Mouse (Mus musculus) cerebellum, adult 2 months (tissue): ENCODE data around the gene St6galnac6. TPM values are rescaled to one million over a fixed set of nuclear protein-coding genes. Genes with fewer than 3 reads are reported as not detected.

ENCODE experiments used
- DNase-seq, 2 experiments: peaks; one replicate each; pipeline ENCODE4 v3.0.0; 2021
- H3K27ac ChIP-seq: fragments of 200-500 bp; 2 replicates; pipeline ENCODE4 v1.5.1; 2012; ENCODE audit warnings: low read length, control low read depth, inconsistent platforms; ENCODE audit not compliant: insufficient read depth
- H3K27me3 ChIP-seq: fragments of 200-500 bp; 2 replicates; pipeline ENCODE4 v1.6.1; 2012; ENCODE audit warnings: inconsistent platforms, mild to moderate bottlenecking, low read length, moderate library complexity; ENCODE audit not compliant: control insufficient read depth, insufficient read depth
- H3K4me1 ChIP-seq: fragments of 200-500 bp; 2 replicates; pipeline ENCODE4 v1.6.1; 2011; ENCODE audit warnings: low read length; ENCODE audit not compliant: control insufficient read depth, insufficient read depth
- H3K4me3 ChIP-seq: fragments of 200-500 bp; replicated peaks from 2 replicates; pipeline ENCODE3; 2011; ENCODE audit warnings: mild to moderate bottlenecking, low read depth, low read length, control low read depth; ENCODE audit not compliant: insufficient read depth
- CTCF ChIP-seq: fragments of 200-500 bp; IDR thresholded peaks from 2 replicates; pipeline ENCODE4 v1.5.1; 2011; ENCODE audit warnings: low read depth, mild to moderate bottlenecking, control low read depth, low read length, moderate library complexity, borderline replicate concordance; ENCODE audit not compliant: insufficient read depth
- POLR2A ChIP-seq: fragments of 200-500 bp; IDR thresholded peaks from 2 replicates; pipeline ENCODE4 v1.6.1; 2011; ENCODE audit warnings: low read length, control low read depth, borderline replicate concordance; ENCODE audit not compliant: insufficient read depth
- WGBS: fragments of 180-500 bp; shearing (Covaris S2); methylation state at CpG from one replicate; pipeline ENCODE4 v1.1.7; 2018; 5-methylcytosine and 5-hydroxymethylcytosine counted together
- polyA plus RNA-seq: library from polyadenylated mRNA; depleted of rRNA; stranded (reverse); fragments of >200 nt; gene quantifications from 2 replicates; pipeline ENCODE4 v1.2.3, GENCODE M21; 2012

The St6galnac6 gene
- polyA plus RNA-seq, 1 experiment: 89.5 TPM

DNA sequence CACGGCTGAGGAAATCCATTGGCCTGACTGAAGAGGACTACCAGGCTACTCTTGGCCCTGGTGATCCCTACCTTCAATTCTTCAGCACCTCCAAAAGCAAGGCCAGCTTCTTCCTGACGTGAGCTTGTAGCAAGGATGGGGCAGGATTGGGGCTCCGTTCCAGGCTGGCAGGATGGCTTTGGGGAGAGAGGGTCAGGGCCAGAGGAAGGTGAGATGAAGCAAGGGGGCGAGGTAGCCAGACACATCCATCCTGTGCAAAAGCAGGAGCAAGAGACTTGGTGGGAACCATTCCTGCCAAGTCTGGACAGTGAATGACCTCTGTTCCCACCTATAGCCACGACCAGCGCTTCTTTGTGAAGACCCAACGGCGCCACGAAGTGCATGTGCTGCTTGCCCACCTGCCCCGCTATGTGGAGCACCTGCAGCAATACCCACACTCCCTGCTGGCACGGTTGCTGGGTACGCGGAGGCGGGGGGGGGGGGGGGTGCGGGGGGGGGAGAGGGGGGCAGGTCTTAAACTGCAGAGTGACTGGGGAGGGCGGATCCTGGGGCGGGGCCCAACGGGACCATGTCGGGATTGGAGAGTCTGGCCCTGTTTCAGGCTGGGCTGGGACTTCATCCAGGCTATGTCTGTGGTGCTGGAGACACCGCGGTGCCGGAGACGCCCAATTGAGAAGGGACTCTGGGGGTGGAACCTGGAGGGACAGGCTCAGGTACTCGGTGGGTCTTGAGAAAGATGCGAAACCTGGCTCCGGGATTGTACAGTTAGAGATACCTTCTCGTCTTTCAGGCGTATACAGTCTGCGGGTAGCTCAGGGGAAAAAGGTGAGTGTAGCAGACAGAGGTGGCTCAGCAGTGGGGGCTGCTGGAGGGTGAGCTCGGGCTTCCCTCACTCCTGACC is 21.1 kb upstream of the St6galnac6 start:
- DNase-seq: peak; percentile 45 to 61
- Histone ChIP-seq H3K27ac (no peak overlapping the region), H3K4me3 (no peak overlapping the region), H3K27me3 (no peaks in the 10 kb centered on the region), H3K4me1 (peaks cover 4% of the 10 kb centered on the region; the same call in 1 of the 2 replicates)
- 42% methylated on average over 25 of the region's 30 CpGs for WGBS
- TF ChIP-seq POLR2A (no peak), CTCF (no peak)

DNA sequence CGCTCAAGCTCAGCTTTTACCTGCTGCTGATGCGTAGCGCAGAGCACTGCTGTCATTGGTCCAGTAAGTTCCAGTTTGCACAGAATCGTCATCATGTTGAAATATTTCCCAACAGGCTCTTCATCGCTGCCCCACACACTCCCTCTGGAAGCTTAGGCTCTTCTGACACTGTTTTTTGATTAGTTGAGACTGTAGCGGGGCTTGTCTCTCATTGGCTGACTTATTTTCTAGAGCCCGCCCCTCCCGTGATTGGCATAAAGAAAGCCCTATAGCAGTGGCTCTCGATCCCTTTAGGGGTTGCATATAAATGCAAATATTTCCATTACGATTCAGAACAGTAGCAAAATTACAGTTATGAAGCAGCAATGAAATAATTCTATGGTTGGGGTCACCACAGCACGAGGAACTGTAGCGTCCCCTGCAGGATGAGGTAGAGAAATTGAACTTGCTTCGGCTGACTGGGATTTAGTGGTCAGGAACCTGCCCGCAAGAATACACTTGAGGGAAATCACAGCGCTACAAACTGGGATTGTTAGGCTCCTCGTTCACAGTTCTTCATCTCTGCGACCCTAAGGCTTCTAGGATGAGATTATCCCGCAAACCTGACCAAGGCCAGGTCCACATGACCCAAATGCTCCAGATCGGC is 17.9 kb upstream of the St6galnac6 start:
- Histone ChIP-seq H3K27ac (no peak overlapping the region), H3K4me1 (peaks cover 4% of the 10 kb centered on the region; the same call in 1 of the 2 replicates), H3K4me3 (peak overlapping the region; percentile 67), H3K27me3 (no peaks in the 10 kb centered on the region)
- DNase-seq: peak; percentile 80
- 39% methylated on average over 19 of the region's 19 CpGs for WGBS
- TF ChIP-seq CTCF: no peak
- no peak for TF ChIP-seq POLR2A

DNA sequence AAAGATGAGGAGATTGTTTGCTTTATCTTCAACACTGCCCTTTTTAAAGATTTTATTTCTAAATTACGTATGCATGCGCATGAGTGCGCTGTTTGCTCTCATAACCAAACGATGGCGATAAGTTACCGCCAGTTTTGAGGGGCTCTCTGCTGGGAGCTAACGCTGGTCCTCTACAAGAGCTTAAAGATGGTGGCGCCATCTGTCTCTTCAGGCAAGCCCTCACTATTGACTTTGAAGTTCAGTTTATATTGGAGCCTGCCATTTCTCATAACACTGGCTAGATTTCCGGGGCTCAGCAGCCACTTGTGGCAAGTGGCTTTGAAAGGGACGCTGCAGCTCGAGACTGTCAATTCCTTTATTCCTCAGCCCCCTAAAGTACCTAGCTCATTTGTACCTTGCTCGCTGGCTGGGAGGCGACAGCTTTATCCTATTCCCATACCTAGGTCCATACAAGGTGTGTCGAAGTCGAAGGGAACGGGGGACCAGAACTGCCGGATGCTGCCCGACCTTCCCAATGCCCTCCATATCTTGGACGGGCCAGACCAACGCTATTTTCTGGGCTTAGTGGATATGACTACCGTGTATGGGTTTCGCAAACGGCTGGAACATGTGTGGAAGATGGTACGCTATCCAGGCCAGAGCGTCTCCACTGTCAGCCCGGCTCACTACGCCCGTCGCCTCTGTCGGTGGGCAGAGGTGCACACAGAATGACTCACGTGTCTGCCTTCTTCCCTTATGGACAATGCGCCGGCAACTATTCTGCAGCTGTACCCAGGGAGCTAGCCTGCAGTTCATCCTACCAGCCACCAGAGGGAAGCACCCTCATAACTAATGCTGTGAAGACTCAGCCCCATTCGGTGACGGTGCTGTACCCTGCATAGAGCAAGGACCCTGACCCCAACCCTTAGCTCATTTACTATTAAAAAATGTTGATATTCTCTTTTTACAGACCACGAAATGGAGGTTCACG is 16.4 kb upstream of the St6galnac6 start:
- no peak overlapping the region for H3K27ac ChIP-seq
- DNase-seq: peak; percentile 85 to 88
- TF ChIP-seq POLR2A: no peak
- peak; percentile 98 for TF ChIP-seq CTCF
- H3K27me3 ChIP-seq: no peaks in the 10 kb centered on the region
- H3K4me1 ChIP-seq: peaks cover 4% of the 10 kb centered on the region; the same call in 1 of the 2 replicates
- peak overlapping the region; percentile 57 for H3K4me3 ChIP-seq
- WGBS: 15% methylated on average over 37 of the region's 37 CpGs

DNA sequence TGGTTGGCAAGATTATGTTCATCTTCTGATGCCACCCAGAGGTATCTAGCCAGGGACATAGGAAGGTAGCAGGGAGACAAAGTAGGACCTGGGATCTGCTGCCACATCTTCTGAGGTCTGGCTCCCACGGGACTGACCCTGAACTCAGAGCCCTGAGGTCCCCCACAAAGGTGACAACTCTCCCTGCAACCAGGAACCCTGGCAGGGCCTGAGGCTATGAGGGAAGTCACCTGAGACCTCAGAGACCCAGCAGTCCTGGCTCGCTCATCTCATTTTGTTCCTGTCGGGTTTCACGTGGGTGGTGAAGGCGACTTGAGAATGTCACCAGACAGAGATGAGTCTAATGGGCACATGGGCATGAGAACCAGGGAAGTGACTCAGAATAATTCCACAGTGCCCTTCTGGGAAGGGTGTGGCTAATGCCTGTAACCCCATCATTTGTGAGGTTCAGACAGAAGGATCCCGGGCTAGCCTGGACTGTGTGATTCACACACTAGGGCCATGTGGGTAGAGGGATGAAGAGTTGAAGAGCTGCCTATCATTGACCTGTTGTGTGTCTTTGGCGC is 14.3 kb upstream of the St6galnac6 start:
- 88% methylated on average over 7 of the region's 7 CpGs for WGBS
- no peak for TF ChIP-seq CTCF
- no peak for TF ChIP-seq POLR2A
- H3K27me3 ChIP-seq: no peaks in the 10 kb centered on the region
- peaks cover 8% of the 10 kb centered on the region; the same call in 1 of the 2 replicates for H3K4me1 ChIP-seq
- no peak overlapping the region for H3K27ac ChIP-seq
- peak in 1 of 2 experiments; percentile 25 for DNase-seq
- H3K4me3 ChIP-seq: no peak overlapping the region

DNA sequence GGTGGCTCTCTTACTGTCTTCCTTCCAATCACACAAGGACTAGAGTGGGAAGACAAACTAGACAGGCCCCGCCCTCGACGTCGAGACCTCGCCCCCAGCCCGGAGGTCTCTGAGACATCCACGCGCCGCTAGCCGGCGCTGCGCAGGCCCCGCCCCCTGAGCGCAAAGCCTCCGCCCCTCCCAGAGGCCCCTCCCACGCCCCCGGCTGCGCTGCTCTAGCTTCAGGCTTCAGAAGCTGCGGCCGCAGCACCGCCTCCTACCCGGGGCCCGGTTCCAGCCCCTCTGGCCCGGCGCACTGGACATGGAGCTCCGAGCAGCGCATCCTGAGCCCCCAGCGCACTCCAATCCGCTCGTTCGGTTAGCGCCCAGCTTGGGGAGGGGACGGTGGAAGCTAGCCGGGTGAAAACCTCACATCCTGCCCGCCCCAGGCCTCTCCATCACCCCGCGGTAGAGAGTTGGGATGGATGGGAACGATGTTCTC is 12.6 kb upstream of the St6galnac6 start, which contains the start of gene St6galnac4:
Gene St6galnac4, plus strand, starts transcription at position 225 of the 481 bp plus-strand sequence.
- DNase-seq: peak; percentile 90 to 92
- TF ChIP-seq CTCF: peak; percentile 14; the same call in 1 of the 2 replicates
- peak; percentile 70; the same call in 1 of the 2 replicates for TF ChIP-seq POLR2A
- H3K27ac ChIP-seq: peak within 1 kb of the TSS; percentile 95
- H3K27me3 ChIP-seq: no peaks in the 10 kb centered on the region
- under 1% methylated on average over 38 of the region's 38 CpGs for WGBS
- peaks cover 13% of the 10 kb centered on the region; the same call in 1 of the 2 replicates for H3K4me1 ChIP-seq
- peak within 1 kb of the TSS; percentile 95 for H3K4me3 ChIP-seq

DNA sequence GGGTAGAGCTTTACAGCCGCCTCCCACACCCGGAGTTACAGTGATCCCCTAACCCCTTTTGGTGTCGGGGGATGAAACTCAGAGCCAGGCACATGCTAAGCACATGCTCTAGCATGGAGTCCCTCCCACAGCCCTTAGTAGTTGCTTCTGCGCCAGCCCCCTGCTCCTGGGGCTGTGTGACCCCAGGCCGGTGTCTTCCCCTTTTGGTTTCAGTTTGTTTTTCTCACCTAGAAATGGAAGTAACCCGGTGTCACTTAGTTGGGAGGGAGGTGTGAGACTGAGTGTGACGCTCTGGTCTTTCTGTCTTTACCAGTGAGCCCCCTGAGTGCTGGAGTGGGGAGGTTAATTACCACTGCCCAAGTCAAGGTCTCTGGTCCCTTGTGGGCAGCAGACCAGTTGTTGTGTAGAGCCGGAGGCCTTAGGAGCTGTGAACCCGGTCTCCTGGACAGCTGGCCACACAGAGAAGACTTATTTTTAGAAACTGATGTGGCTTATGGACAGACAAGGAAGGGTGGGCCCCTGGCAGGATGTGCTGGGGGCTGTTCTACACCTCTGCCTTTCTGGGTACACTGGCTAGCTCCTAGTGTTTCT is 11.7 kb upstream of the St6galnac6 start:
- peak overlapping the region; percentile 95 for H3K27ac ChIP-seq
- peak in 1 of 2 experiments; percentile 57 for DNase-seq
- peak overlapping the region; percentile 95 for H3K4me3 ChIP-seq
- WGBS: 6% methylated on average over 9 of the region's 9 CpGs
- H3K27me3 ChIP-seq: no peaks in the 10 kb centered on the region
- peaks cover 18% of the 10 kb centered on the region; the same call in 1 of the 2 replicates for H3K4me1 ChIP-seq
- no peak for TF ChIP-seq POLR2A
- no peak for TF ChIP-seq CTCF
